Mouse (Mus musculus): ENCODE results near the gene Gm20431. TPM values are rescaled to one million over a fixed set of nuclear protein-coding genes. Genes with fewer than 3 reads are reported as not detected.
"Not testable (repeated sequence)": the region's sequence is repeated elsewhere in the genome, so short reads cannot be mapped to it uniquely, and the experiment has no call there.

Gene Gm20431
- total RNA-seq, 2 experiments from 2014 or later, result not detected

DNA sequence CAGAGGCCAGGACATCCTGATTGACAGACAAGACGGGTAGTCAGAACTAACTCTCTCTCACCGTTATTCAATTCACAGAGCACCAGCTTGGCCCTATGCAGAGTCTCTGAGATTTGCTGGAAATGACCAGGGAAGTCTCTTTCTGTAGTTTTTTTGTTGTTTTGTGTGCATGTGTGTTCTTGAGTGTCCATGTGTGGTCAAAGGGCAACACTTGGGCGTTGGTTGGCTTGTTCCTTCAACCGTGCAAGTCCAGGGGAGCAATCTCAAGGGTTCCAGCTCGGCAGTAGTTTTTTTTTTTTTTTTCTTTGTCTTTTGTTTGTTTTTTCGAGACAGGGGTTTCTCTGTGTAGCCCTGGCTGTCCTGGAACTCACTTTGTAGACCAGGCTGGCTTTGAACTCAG, 1.4 kb upstream of the Gm20431 start:
- no peak for ATAC-seq (replicated peaks; ENCODE audit: low FRiP score, poor library complexity, severe bottlenecking)

DNA sequence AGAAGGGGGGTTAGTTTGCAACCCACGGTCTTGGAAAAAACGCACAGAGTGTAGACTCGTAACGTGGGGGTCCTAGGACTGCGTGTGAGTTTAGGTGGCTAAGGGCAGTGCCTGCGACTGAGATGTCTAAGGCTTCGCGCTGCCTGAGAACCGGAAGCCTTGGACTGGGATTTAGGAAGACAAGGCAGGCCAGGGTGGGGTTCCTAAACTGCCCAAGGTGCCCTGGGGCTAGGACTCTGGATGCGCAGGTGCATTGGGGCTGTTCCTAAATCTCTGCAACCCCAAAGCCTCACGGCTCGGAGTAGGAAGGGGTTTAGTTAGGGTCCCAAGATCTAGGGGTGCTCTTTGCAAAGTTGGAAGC, 705 bp downstream of the Gm20431 start:
- ATAC-seq (replicated peaks; ENCODE audit: low FRiP score, poor library complexity, severe bottlenecking), result peak; percentile 8; the same call in 1 of the 2 replicates

- ATAC-seq (replicated peaks; ENCODE audit: low FRiP score, poor library complexity, severe bottlenecking), result peak; percentile 44
Measured at GRCm38 (mm10) chr2:167659847-167660610, 1.3 kb downstream of the Gm20431 start.

- no peak for ATAC-seq (replicated peaks; ENCODE audit: low FRiP score, poor library complexity, severe bottlenecking)
Measured at GRCm38 (mm10) chr2:167659177-167659846, 2.0 kb downstream of the Gm20431 start.

GRCm38 (mm10) chr2:167658712-167659111, 2.6 kb downstream of the Gm20431 start:
- ATAC-seq (replicated peaks; ENCODE audit: low FRiP score, poor library complexity, severe bottlenecking), result no peak

DNA sequence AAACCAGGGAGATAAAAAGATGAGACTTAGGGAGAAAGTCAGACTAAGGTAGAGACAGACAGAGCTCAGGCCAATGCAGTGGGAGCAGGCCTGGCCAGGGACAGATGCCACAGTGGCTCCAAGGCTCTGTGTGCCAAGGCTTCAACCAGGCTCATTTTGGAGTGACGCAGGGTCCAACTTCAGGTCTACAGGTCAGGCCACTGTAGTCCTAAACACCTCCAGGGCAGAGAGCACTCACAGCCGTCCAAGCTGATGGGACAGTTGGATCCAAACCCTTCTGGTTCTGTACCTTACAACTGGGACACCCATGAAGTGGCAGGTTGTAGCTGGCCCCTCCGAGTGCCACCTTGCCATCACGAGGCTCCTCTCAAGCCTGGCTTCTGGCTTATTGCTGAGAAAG, 3.3 kb downstream of the Gm20431 start:
- no peak for ATAC-seq (replicated peaks; ENCODE audit: low FRiP score, poor library complexity, severe bottlenecking)

DNA sequence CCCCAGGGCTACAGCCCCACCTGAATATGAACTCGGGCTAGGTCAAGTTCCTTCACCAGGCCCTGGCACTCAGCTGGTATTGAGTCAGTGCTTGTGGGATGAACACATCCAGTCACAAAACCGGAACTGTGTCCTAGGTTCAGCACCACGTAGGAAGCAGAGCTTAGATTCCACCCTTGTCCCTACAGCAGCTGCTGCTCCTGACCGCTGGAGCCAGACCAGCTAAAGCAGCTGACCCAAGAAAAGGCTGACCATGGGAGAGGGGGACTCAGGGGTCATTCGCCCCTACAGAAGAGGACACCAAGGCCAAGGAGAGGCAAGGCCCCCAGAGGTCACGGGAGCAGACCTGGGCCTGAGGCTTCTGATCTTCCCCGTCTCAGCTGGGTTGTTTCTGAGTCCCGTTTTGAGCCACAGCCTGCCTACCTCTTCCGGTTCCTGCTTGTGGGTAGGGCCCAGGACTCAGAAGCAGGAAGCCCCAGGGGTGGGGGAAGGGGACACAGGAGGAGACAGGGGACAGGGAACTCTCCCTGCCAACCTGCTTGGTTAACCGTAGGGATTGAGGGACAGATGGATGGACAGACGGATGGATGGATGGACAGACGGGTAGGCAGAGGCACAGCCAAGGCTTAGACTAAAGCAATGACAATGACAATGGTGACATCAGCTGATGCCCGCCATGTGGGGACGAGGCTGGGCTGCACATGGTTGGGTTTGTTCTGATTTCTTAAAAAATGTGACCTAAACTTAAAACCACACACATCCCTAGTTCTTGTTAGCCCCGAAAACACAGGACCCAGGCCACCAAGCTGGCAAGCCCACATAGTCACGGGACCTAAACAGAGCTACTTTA, 4.4 kb downstream of the Gm20431 start:
- no peak for ATAC-seq (replicated peaks; ENCODE audit: low FRiP score, poor library complexity, severe bottlenecking)

DNA sequence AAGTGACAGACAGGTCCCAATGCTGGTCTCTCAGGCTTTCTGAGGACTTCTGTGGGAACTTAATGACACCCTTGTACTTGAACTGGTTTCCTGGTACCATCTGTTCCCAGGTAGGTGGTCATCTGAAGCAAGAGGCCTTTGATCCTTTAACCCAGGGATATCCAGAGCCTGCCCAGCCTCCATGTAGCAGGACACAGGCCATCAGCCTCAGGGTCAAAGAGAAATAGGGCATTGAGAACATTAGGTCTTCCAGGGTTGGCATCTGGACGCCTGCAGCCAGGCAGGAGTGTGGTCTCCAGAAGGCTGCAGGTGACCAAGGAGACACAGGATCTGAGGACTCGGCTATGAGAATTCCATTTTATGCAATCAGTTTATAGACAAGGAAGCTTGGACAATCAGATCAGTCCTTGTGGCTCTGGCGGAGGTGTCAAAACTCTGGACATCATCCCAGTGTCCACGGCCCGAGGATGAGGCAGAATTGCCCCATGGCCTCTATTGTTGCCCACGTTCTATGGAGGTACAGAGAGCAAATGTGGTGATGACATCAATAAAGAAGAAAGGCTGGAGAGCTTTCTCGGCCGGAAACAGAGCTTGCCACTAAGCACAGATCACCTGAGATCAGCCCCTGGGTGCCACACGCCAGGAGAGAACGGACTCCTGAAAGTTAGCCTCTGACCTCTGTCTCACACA, 6.2 kb downstream of the Gm20431 start:
- ATAC-seq (replicated peaks; ENCODE audit: low FRiP score, poor library complexity, severe bottlenecking), result no peak

GRCm38 (mm10) chr2:167652694-167653093, 8.6 kb downstream of the Gm20431 start:
- ATAC-seq (replicated peaks; ENCODE audit: low FRiP score, poor library complexity, severe bottlenecking), result no peak

DNA sequence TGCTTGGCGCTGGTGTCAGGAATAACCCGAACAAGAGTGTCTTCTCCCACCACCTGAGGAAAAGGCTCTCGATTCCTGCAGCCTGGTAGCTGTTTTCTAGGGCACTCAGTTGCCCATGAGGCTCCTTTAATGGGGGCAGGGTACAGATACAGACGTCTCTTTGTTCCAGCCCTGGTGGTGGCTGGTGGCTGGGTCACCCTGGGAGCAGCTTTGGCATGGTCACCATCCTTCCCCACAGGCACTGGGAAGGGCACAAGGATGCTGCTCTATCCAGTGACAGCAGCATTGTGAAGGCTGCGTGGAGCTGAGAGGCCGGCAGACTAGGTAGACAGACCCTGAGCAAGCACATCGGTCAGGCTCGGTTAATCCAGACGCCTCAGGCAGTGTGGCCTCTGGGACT, 9.7 kb downstream of the Gm20431 start:
- ATAC-seq (replicated peaks; ENCODE audit: low FRiP score, poor library complexity, severe bottlenecking), result no peak

GRCm38 (mm10) chr2:167649290-167650032, 11.8 kb downstream of the Gm20431 start:
- no peak for ATAC-seq (replicated peaks; ENCODE audit: low FRiP score, poor library complexity, severe bottlenecking)

GRCm38 (mm10) chr2:167646411-167646810, 14.9 kb downstream of the Gm20431 start:
- ATAC-seq (replicated peaks; ENCODE audit: low FRiP score, poor library complexity, severe bottlenecking), result no peak

GRCm38 (mm10) chr2:167643356-167644052, 17.8 kb downstream of the Gm20431 start:
- ATAC-seq (replicated peaks; ENCODE audit: low FRiP score, poor library complexity, severe bottlenecking), result not testable (repeated sequence)

DNA sequence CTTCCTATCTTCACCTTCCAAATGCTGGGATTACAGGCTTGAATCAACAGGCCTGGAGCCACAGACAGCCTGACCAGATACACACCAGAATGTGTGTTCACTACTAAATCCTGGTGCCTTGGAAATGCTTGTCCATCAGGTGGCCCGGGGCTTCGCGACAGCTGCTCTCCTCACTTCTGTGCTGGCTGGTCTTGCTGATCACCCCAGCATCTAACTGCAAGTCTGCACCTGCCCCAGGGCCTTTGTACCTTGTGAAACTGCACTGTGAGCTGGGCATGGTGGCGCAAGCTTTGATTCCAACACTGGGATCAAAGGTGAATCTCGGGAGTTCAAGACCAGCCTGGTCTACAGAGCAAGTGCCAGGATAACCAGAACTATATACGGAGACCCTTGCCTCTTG, 19.1 kb downstream of the Gm20431 start:
- no peak for ATAC-seq (replicated peaks; ENCODE audit: low FRiP score, poor library complexity, severe bottlenecking)

GRCm38 (mm10) chr2:167641337-167641736, 20.0 kb downstream of the Gm20431 start:
- ATAC-seq (replicated peaks; ENCODE audit: low FRiP score, poor library complexity, severe bottlenecking), result peak; percentile 76

DNA sequence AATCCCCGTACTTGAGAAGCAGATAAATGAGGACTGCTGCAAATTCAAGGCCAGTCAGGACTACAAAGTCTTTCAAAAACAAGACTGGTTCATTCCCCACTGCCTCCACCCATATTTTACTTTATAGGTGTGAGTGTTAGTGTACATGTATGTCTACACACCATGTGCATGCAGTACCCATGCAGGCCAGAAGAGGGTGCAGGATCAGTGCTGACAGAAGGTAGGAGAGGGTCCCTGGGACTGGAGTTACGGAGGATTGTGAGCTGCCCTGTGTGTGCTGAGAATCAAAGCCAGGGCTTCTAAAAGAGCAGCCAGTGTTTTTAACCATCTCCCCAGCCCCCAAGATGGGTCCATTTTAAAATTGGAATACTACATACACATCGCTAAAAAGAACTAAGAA, 21.0 kb downstream of the Gm20431 start:
- 0 out of 2 replicates have a peak, but pooled peaks have one; percentile 45 for ATAC-seq (replicated peaks; ENCODE audit: low FRiP score, poor library complexity, severe bottlenecking)

- ATAC-seq (replicated peaks; ENCODE audit: low FRiP score, poor library complexity, severe bottlenecking), result no peak
Measured at GRCm38 (mm10) chr2:167634865-167635512, 26.3 kb downstream of the Gm20431 start.

DNA sequence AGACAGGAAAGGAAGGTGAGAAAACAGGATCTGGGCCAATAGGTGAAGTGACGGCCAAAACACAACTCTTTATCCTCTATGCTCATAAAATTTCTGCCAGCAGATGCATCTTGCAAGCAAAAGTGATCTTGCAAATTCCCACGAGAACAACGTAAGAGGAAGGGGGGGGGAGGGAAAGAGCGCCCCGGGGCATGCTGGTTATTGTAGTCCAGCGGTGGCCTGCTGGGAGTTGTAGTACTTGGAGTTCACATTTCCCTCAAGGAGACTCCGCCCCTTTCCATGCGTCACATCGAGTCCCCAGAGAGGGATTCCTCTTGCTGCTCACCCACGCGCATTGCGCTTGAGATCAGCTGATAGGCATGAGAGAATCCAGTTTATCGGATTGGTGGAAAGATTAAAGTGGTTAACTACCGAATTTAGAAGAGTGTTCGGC, 26.9 kb downstream of the Gm20431 start:
- peak; percentile 77 for ATAC-seq (replicated peaks; ENCODE audit: low FRiP score, poor library complexity, severe bottlenecking)

Measured in erythroblast, adult 5-6 weeks (primary cell).